Mouse (Mus musculus): ENCODE results near the gene Gm20388. TPM values are rescaled to one million over a fixed set of nuclear protein-coding genes. Genes with fewer than 3 reads are reported as not detected.

Gm20388 gene
- polyA plus RNA-seq, 1 experiment from 2014 or later, result not detected

DNA sequence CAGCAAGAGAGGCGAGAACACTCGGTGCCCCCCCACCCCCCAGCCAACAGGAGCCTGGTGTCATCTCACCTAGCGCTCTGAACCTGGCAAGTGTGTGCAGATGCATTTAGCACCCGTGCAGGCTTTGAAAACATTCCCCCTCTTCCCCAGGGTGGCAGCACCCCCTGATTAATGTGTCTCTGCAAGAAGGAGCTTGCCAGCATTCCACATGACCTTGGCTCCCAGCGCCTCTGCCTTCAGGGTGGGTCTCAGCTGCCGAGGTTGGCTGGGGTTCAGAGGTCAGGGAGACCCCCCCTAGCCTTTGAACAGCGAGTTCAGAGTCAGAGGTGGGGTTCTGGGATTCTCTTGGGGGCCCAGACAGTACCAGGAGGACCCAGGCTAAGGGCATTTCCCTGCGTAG lies 601.1 kb downstream of the Gm20388 start:
- Histone ChIP-seq H3K4me3 (replicated peaks) (no peak overlapping the region), H3K4me2 (no peak overlapping the region), H3K4me1 (replicated peaks) (peaks cover 95% of the 10 kb centered on the region), H3K36me3 (peaks cover 36% of the 10 kb centered on the region), H3K9ac (peak overlapping the region; percentile 10; the same call in 1 of the 2 replicates), H3K27ac (peak overlapping the region; percentile 47; the same call in 1 of the 2 replicates), H3K9me3 (replicated peaks) (no peaks in the 10 kb centered on the region), H3K27me3 (no peaks in the 10 kb centered on the region)
- 75% methylated on average over 8 of the region's 8 CpGs for WGBS (ENCODE audit: insufficient replicate concordance)
- ATAC-seq (ENCODE audit: low read depth) (no peak), DNase-seq (no peak)

DNA sequence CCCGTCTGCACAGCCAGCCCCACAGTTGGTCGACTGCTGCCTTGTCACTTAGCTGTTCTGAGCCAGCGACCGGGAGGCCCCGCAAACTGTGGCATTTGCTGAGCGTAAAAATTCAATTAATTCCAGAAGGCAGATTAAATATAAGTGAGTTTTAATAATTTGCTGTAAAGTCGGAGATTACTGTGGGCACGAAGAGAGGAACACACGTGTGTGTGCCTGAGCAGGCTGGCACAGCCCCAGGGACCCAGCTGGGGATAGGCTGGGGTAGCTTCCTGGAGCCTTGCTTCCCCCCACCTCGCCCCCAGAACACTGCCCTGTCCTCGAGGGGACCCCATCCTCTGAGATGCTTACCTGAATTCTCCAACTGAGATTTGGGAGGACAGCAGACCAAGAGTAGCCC lies 601.7 kb downstream of the Gm20388 start:
- Histone ChIP-seq H3K27me3 (no peaks in the 10 kb centered on the region), H3K4me1 (replicated peaks) (peaks cover 98% of the 10 kb centered on the region), H3K27ac (peak overlapping the region; percentile 47), H3K9ac (0 out of 2 replicates have a peak overlapping the region, but pooled peaks have one; percentile 13), H3K4me3 (replicated peaks) (no peak overlapping the region), H3K4me2 (no peak overlapping the region), H3K36me3 (peaks cover 33% of the 10 kb centered on the region), H3K9me3 (replicated peaks) (no peaks in the 10 kb centered on the region)
- DNase-seq (no peak), ATAC-seq (ENCODE audit: low read depth) (no peak)
- WGBS (ENCODE audit: insufficient replicate concordance), result 70% methylated on average over 11 of the region's 11 CpGs

- H3K4me1 ChIP-seq (replicated peaks), result peaks cover 98% of the 10 kb centered on the region
- H3K9ac ChIP-seq, result no peak overlapping the region
- ATAC-seq (ENCODE audit: low read depth), result no peak
- no peaks in the 10 kb centered on the region for H3K9me3 ChIP-seq (replicated peaks)
- 64% methylated on average over 6 of the region's 6 CpGs for WGBS (ENCODE audit: insufficient replicate concordance)
- H3K27ac ChIP-seq, result peak overlapping the region; percentile 55
- H3K4me2 ChIP-seq, result no peak overlapping the region
- no peak overlapping the region for H3K4me3 ChIP-seq (replicated peaks)
- H3K36me3 ChIP-seq, result peaks cover 29% of the 10 kb centered on the region
- H3K27me3 ChIP-seq, result no peaks in the 10 kb centered on the region
- DNase-seq, result no peak
Measured at GRCm38 (mm10) chr8:120513145-120513544, 602.5 kb downstream of the Gm20388 start.

DNA sequence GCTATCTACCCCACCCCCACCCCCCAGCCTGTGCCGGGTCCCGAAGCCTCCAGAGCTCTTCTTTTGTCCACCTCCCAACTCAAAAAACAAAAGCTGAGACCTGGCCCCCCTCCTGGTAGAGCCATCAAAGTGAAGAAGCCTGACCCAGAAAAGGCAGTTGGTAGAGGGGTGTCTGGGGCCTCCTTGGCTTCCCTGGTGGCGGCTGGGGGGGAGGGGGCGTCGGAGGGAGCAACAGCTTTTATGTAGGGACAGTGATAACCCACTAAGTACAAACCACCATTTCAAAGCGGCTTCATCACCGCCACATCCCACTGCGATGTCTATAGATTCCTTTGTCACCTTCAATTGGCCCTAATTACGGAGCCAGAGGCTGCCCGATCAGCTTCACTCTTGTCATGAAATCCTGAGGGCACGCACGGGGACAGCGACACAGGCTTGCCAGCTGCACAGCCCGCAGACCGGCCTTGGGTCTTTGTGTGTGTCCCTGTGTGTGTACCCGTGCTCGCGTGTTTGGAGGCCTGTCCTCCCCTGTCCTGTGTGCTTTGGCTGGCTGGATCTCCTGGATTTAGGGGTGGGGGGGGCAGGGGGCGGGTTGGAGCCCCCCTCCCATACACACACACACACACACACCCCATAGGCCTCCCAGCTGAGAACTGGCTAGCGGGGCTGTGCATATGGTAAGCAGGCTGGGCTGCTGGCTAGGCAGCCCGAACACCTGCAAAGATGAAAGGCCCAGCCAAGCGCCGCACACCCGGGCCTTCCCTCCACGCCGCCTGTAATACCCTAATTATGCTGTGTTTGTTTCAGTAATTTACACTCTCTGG lies 603.2 kb downstream of the Gm20388 start:
- 0 out of 2 replicates have a peak overlapping the region, but pooled peaks have one; percentile 6 for H3K27ac ChIP-seq
- H3K9me3 ChIP-seq (replicated peaks), result no peaks in the 10 kb centered on the region
- DNase-seq (no peak), ATAC-seq (ENCODE audit: low read depth) (no peak)
- peaks cover 29% of the 10 kb centered on the region for H3K36me3 ChIP-seq
- WGBS (ENCODE audit: insufficient replicate concordance), result 63% methylated on average over 26 of the region's 26 CpGs
- H3K4me2 ChIP-seq, result no peak overlapping the region
- no peak overlapping the region for H3K4me3 ChIP-seq (replicated peaks)
- H3K9ac ChIP-seq, result no peak overlapping the region
- H3K27me3 ChIP-seq, result no peaks in the 10 kb centered on the region
- H3K4me1 ChIP-seq (replicated peaks), result peaks cover 98% of the 10 kb centered on the region

- Histone ChIP-seq H3K9ac (no peak overlapping the region), H3K4me2 (no peak overlapping the region), H3K4me3 (replicated peaks) (no peak overlapping the region), H3K4me1 (replicated peaks) (peaks cover 98% of the 10 kb centered on the region), H3K27me3 (no peaks in the 10 kb centered on the region), H3K9me3 (replicated peaks) (no peaks in the 10 kb centered on the region), H3K36me3 (peaks cover 41% of the 10 kb centered on the region), H3K27ac (peak overlapping the region; percentile 7; the same call in 1 of the 2 replicates)
- ATAC-seq (ENCODE audit: low read depth), result no peak
- no peak for DNase-seq
- WGBS (ENCODE audit: insufficient replicate concordance), result 92% methylated on average over 2 of the region's 2 CpGs
Measured at GRCm38 (mm10) chr8:120515214-120515613, 604.6 kb downstream of the Gm20388 start.

DNA sequence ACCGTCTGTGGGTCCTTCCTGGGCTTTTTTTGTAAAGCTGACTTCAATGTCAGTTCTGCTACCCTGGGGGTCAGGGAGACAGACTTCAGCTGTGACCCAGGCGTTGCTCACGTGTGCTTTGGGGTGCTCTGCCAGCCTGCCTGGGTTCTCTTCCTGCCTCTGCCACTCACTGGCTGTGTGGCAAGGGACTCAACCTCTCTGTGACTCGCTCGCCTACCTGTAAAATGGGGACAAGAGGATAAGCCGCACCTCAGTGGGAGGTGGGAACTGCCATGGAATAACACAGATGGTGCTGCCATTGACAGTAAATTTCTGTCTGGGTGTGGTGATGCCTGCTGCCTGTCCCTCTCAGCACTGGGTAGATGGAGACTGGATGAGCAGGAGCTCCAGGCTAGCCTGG lies 605.0 kb downstream of the Gm20388 start:
- no peak for ATAC-seq (ENCODE audit: low read depth)
- Histone ChIP-seq H3K9ac (no peak overlapping the region), H3K27me3 (no peaks in the 10 kb centered on the region), H3K9me3 (replicated peaks) (no peaks in the 10 kb centered on the region), H3K4me2 (no peak overlapping the region), H3K4me1 (replicated peaks) (peaks cover 98% of the 10 kb centered on the region), H3K36me3 (peaks cover 45% of the 10 kb centered on the region), H3K27ac (peak overlapping the region; percentile 41), H3K4me3 (replicated peaks) (no peak overlapping the region)
- no peak for DNase-seq
- 77% methylated on average over 6 of the region's 6 CpGs for WGBS (ENCODE audit: insufficient replicate concordance)

DNA sequence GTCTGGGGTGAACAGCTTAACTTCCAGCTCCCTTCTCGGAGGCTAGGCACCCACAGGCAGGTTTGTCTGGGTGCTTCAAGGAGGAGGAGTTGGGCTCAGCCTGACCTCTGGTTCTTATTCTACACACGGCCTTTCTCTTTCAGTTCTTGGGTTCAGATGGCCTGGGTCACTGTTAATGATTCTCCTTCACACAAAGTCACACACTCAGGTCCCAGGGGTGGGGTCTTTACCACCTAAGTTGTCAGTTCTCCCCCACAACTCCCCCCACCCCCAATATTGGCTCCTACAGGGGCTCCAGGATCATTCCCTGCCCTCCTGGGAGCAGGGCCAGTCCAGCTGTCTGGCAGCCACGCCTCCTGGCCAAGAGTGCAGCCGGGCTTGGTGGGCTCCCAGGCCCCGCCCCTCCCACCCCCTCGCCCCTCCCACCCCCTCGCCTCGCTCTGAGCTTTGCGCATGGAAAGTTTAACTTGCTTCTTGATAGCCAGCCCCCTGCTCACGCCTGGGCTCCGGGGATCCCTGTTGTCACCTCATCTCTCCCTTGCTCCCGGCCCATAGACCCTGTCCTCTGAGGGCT lies 605.6 kb downstream of the Gm20388 start:
- Histone ChIP-seq H3K27me3 (no peaks in the 10 kb centered on the region), H3K9me3 (replicated peaks) (no peaks in the 10 kb centered on the region), H3K27ac (peak overlapping the region; percentile 41), H3K4me2 (no peak overlapping the region), H3K4me1 (replicated peaks) (peaks cover 98% of the 10 kb centered on the region), H3K4me3 (replicated peaks) (no peak overlapping the region), H3K9ac (peak overlapping the region; percentile 11; the same call in 1 of the 2 replicates), H3K36me3 (peaks cover 49% of the 10 kb centered on the region)
- DNase-seq, result no peak
- WGBS (ENCODE audit: insufficient replicate concordance), result 30% methylated on average over 12 of the region's 12 CpGs
- no peak for ATAC-seq (ENCODE audit: low read depth)

DNA sequence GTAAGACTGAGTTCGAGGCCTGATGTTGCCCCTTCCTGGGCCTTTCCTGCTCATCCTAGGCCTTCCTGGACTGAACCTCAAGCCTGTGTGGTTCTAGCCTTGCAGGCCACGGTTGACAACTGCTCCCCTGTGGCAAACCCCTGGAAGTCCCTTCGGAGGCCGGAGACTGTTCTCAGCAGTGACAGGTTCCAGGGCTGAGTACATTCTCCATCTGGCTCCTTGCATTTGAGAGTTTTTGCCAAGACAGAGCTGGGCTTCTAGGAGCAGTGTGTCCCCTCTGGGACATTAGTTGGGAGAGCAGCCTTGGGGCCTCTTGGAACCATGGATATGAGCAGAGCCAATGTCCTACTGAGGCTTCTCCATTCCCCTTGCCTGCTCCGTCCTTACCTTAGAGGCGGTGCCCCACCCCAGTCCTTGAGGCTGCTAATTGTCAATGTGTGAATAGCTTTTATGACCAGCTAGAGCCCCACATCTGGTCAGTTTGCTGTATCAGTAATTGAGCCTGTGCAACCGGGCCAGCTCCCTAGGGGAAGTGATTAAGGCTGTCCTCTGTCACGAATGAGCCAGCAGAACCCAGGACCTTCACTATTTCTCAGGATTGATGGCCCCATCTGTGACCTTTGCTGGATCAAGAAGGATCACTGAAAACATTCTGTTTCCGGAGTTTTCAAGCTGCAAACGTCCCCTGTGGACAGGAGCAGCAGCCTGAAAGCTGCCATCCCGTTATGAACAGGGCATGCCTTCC lies 607.2 kb downstream of the Gm20388 start:
- DNase-seq (no peak), ATAC-seq (ENCODE audit: low read depth) (no peak)
- Histone ChIP-seq H3K27ac (no peak overlapping the region), H3K4me2 (no peak overlapping the region), H3K9ac (no peak overlapping the region), H3K4me1 (replicated peaks) (peaks cover 95% of the 10 kb centered on the region), H3K27me3 (no peaks in the 10 kb centered on the region), H3K9me3 (replicated peaks) (no peaks in the 10 kb centered on the region), H3K4me3 (replicated peaks) (no peak overlapping the region), H3K36me3 (peaks cover 54% of the 10 kb centered on the region)
- WGBS (ENCODE audit: insufficient replicate concordance), result 66% methylated on average over 11 of the region's 11 CpGs

- 85% methylated on average over 14 of the region's 14 CpGs for WGBS (ENCODE audit: insufficient replicate concordance)
- ATAC-seq (ENCODE audit: low read depth) (0 out of 2 replicates have a peak, but pooled peaks have one; percentile 27), DNase-seq (peak; percentile 28)
- Histone ChIP-seq H3K4me2 (no peak overlapping the region), H3K4me3 (replicated peaks) (no peak overlapping the region), H3K4me1 (replicated peaks) (peaks cover 95% of the 10 kb centered on the region), H3K9ac (no peak overlapping the region), H3K9me3 (replicated peaks) (no peaks in the 10 kb centered on the region), H3K27ac (no peak overlapping the region; the same call in 1 of the 2 replicates), H3K36me3 (peaks cover 48% of the 10 kb centered on the region), H3K27me3 (no peaks in the 10 kb centered on the region)
Measured at GRCm38 (mm10) chr8:120518736-120519534, 608.3 kb downstream of the Gm20388 start.

- peaks cover 97% of the 10 kb centered on the region for H3K4me1 ChIP-seq (replicated peaks)
- H3K36me3 ChIP-seq, result peaks cover 36% of the 10 kb centered on the region
- no peaks in the 10 kb centered on the region for H3K9me3 ChIP-seq (replicated peaks)
- 73% methylated on average over 15 of the region's 15 CpGs for WGBS (ENCODE audit: insufficient replicate concordance)
- ATAC-seq (ENCODE audit: low read depth) (no peak), DNase-seq (no peak)
- H3K27me3 ChIP-seq, result no peaks in the 10 kb centered on the region
- no peak overlapping the region for H3K4me2 ChIP-seq
- no peak overlapping the region for H3K9ac ChIP-seq
- H3K4me3 ChIP-seq (replicated peaks), result no peak overlapping the region
- no peak overlapping the region for H3K27ac ChIP-seq
Measured at GRCm38 (mm10) chr8:120520287-120520686, 609.6 kb downstream of the Gm20388 start.

All from liver, embryonic 13.5 days (tissue).